Mouse (Mus musculus): ENCODE results near the gene Supt16.

- TF ChIP-seq GATA1 (IDR thresholded peaks at IDR 0.05; ENCODE audit: borderline replicate concordance, low read length): no peak
- no peak for TF ChIP-seq FLI1 (IDR thresholded peaks at IDR 0.05; ENCODE audit: low read length)
These were observed 44.6 kb downstream of the Supt16 start for GRCm38 (mm10) chr14:52152613-52153012.
